Mouse (Mus musculus) liver, embryonic 14.5 days (tissue): ENCODE results near the gene Rnf43.

ENCODE experiments used
- CTCF ChIP-seq: IDR thresholded peaks from 2 replicates; pipeline ENCODE4 v1.5.1; 2016; ENCODE audit warnings: antibody characterized with exemption, low read depth, control low read depth
- EP300 ChIP-seq: IDR thresholded peaks from 2 replicates; pipeline ENCODE4 v1.6.1; 2016; ENCODE audit warnings: antibody characterized with exemption, low read depth

DNA sequence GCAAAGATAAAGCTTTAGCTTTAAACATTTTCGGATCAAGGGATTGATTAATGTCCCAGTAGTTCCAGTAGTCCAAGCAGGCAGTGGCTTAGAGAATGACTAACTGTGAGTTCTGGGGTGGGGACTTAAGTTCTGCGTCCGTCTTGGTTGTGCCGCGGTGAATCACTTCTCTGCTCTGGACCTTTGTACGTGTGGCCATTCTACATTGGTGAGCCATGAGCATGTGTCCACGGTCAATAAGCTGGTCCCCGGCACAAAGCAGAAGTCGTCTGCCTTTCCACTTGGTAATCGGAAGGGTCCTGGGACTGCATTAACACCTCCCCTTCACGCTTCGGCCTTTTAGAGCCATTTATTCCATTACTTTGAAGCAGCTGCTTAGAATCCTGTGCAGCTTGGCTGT lies 19.6 kb downstream of the Rnf43 start:
- TF ChIP-seq EP300 = no peak
- TF ChIP-seq CTCF = no peak
